Mouse (Mus musculus): ENCODE measurements around the gene Arhgef38. TPM values are rescaled to one million over a fixed set of nuclear protein-coding genes. Genes with fewer than 3 reads are reported as not detected.

The Arhgef38 gene
- total RNA-seq, 1 experiment = 1.4 TPM

- no peak overlapping the region for H3K4me3 ChIP-seq (ENCODE audit: insufficient read depth in 1 of 2, low read depth in 1 of 2, low read length in 2 of 2, poor library complexity in 1 of 2, severe bottlenecking in 1 of 2)
- in situ Hi-C loops (cut with MboI; ENCODE audit: low sequenced_read_pairs in 2 of 2, unreplicated experiment in 2 of 2) = no loop called here
- H3K36me3 ChIP-seq (ENCODE audit: control insufficient read depth, insufficient read depth, low read length, poor library complexity, severe bottlenecking) = no peaks in the 10 kb centered on the region
- H3K4me1 ChIP-seq (ENCODE audit: control insufficient read depth in 2 of 2, insufficient read depth in 2 of 2, low read length in 2 of 2, poor library complexity in 1 of 2) = no peaks in the 10 kb centered on the region
- no peak overlapping the region for H3K27ac ChIP-seq (ENCODE audit: insufficient read depth, low read depth, low read length, poor library complexity, severe bottlenecking)
- no peak for DNase-seq (ENCODE audit: low read depth, low spot score)
- no peaks in the 10 kb centered on the region for H3K9me3 ChIP-seq (ENCODE audit: control insufficient read depth, insufficient read depth, low read depth, low read length)
- no peak overlapping the region for H3K9ac ChIP-seq (ENCODE audit: insufficient read depth, low read depth, low read length, poor library complexity, severe bottlenecking)
- no peak for TF ChIP-seq MAFK (IDR thresholded peaks at IDR 0.05; ENCODE audit: insufficient read depth, low read depth, low read length)
- TF ChIP-seq ZNF384 (IDR thresholded peaks at IDR 0.05; ENCODE audit: low read depth, low read length) = no peak
- TF ChIP-seq ZC3H11A (IDR thresholded peaks at IDR 0.05; ENCODE audit: borderline replicate concordance, low read depth, low read length) = no peak
- no peak for TF ChIP-seq CHD2 (IDR thresholded peaks at IDR 0.05; ENCODE audit: low read depth, low read length)
- no peak for TF ChIP-seq HCFC1 (IDR thresholded peaks at IDR 0.05; ENCODE audit: borderline replicate concordance, insufficient read depth, low read length)
Measured at GRCm38 (mm10) chr3:133163913-133164406, 70.8 kb downstream of the Arhgef38 start.

DNA sequence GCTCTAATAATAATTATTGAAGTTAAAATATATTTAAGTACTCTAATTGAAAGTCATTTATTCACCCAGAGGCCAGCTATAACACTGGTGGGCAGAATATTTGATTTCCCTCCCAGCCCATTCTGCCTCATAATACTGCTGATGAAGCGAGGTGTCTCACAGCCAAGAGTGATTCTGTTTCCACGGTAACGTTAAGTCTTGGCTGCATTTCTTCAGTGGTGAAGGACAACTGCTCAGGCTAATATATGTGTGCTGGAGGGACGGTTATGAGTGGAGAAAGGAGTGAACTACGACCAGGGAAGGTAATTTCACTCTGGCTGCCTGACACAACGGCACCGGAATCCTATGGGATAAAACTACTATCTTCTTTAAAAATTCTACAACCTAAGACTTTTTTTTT lies 71.6 kb downstream of the Arhgef38 start:
- Histone ChIP-seq H3K4me1 (ENCODE audit: control insufficient read depth in 2 of 2, insufficient read depth in 2 of 2, low read length in 2 of 2, poor library complexity in 1 of 2) (no peaks in the 10 kb centered on the region), H3K9ac (ENCODE audit: insufficient read depth, low read depth, low read length, poor library complexity, severe bottlenecking) (no peak overlapping the region), H3K27ac (ENCODE audit: insufficient read depth, low read depth, low read length, poor library complexity, severe bottlenecking) (no peak overlapping the region), H3K36me3 (ENCODE audit: control insufficient read depth, insufficient read depth, low read length, poor library complexity, severe bottlenecking) (no peaks in the 10 kb centered on the region), H3K4me3 (ENCODE audit: insufficient read depth in 1 of 2, low read depth in 1 of 2, low read length in 2 of 2, poor library complexity in 1 of 2, severe bottlenecking in 1 of 2) (no peak overlapping the region), H3K9me3 (ENCODE audit: control insufficient read depth, insufficient read depth, low read depth, low read length) (no peaks in the 10 kb centered on the region)
- TF ChIP-seq ZC3H11A (IDR thresholded peaks at IDR 0.05; ENCODE audit: borderline replicate concordance, low read depth, low read length) (no peak), ZNF384 (IDR thresholded peaks at IDR 0.05; ENCODE audit: low read depth, low read length) (no peak), MAFK (IDR thresholded peaks at IDR 0.05; ENCODE audit: insufficient read depth, low read depth, low read length) (no peak), HCFC1 (IDR thresholded peaks at IDR 0.05; ENCODE audit: borderline replicate concordance, insufficient read depth, low read length) (no peak), CHD2 (IDR thresholded peaks at IDR 0.05; ENCODE audit: low read depth, low read length) (no peak)
- DNase-seq (ENCODE audit: low read depth, low spot score) = no peak
- in situ Hi-C loops (cut with MboI; ENCODE audit: low sequenced_read_pairs in 2 of 2, unreplicated experiment in 2 of 2) = no loop called here

DNA sequence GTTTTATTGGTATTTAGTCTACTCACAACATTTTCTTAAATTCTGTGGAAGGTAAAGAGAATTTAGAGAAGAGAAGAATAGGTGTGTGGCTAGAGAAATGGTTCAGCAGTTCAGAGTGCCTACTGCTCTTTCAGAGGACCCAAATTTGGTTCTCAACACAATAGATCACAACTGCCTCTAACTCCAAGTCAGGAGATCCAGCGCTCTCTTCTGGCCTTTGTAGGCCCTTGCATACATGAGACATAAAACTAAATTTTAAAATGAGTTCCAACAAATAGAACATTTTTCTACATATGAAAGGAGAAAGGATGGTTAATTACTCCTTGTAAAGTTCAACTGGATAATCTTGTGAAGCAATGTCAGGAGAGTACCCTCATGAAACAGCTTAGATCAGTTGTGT lies 73.3 kb downstream of the Arhgef38 start:
- in situ Hi-C loops (cut with MboI; ENCODE audit: low sequenced_read_pairs in 2 of 2, unreplicated experiment in 2 of 2) = no loop called here
- TF ChIP-seq MAFK (IDR thresholded peaks at IDR 0.05; ENCODE audit: insufficient read depth, low read depth, low read length) (no peak), CHD2 (IDR thresholded peaks at IDR 0.05; ENCODE audit: low read depth, low read length) (no peak), ZNF384 (IDR thresholded peaks at IDR 0.05; ENCODE audit: low read depth, low read length) (no peak), ZC3H11A (IDR thresholded peaks at IDR 0.05; ENCODE audit: borderline replicate concordance, low read depth, low read length) (no peak), HCFC1 (IDR thresholded peaks at IDR 0.05; ENCODE audit: borderline replicate concordance, insufficient read depth, low read length) (no peak)
- H3K9ac ChIP-seq (ENCODE audit: insufficient read depth, low read depth, low read length, poor library complexity, severe bottlenecking) = no peak overlapping the region
- no peak for DNase-seq (ENCODE audit: low read depth, low spot score)
- H3K36me3 ChIP-seq (ENCODE audit: control insufficient read depth, insufficient read depth, low read length, poor library complexity, severe bottlenecking) = no peaks in the 10 kb centered on the region
- H3K4me3 ChIP-seq (ENCODE audit: insufficient read depth in 1 of 2, low read depth in 1 of 2, low read length in 2 of 2, poor library complexity in 1 of 2, severe bottlenecking in 1 of 2) = no peak overlapping the region
- H3K4me1 ChIP-seq (ENCODE audit: control insufficient read depth in 2 of 2, insufficient read depth in 2 of 2, low read length in 2 of 2, poor library complexity in 1 of 2) = no peaks in the 10 kb centered on the region
- no peak overlapping the region for H3K27ac ChIP-seq (ENCODE audit: insufficient read depth, low read depth, low read length, poor library complexity, severe bottlenecking)
- H3K9me3 ChIP-seq (ENCODE audit: control insufficient read depth, insufficient read depth, low read depth, low read length) = no peaks in the 10 kb centered on the region

- H3K4me1 ChIP-seq (ENCODE audit: control insufficient read depth in 2 of 2, insufficient read depth in 2 of 2, low read length in 2 of 2, poor library complexity in 1 of 2) = no peaks in the 10 kb centered on the region
- H3K4me3 ChIP-seq (ENCODE audit: insufficient read depth in 1 of 2, low read depth in 1 of 2, low read length in 2 of 2, poor library complexity in 1 of 2, severe bottlenecking in 1 of 2) = no peak overlapping the region
- DNase-seq (ENCODE audit: low read depth, low spot score) = no peak
- TF ChIP-seq ZNF384 (IDR thresholded peaks at IDR 0.05; ENCODE audit: low read depth, low read length) = no peak
- no peak for TF ChIP-seq HCFC1 (IDR thresholded peaks at IDR 0.05; ENCODE audit: borderline replicate concordance, insufficient read depth, low read length)
- no peak for TF ChIP-seq MAFK (IDR thresholded peaks at IDR 0.05; ENCODE audit: insufficient read depth, low read depth, low read length)
- TF ChIP-seq ZC3H11A (IDR thresholded peaks at IDR 0.05; ENCODE audit: borderline replicate concordance, low read depth, low read length) = no peak
- TF ChIP-seq CHD2 (IDR thresholded peaks at IDR 0.05; ENCODE audit: low read depth, low read length) = no peak
- no peaks in the 10 kb centered on the region for H3K36me3 ChIP-seq (ENCODE audit: control insufficient read depth, insufficient read depth, low read length, poor library complexity, severe bottlenecking)
- in situ Hi-C loops (cut with MboI; ENCODE audit: low sequenced_read_pairs in 2 of 2, unreplicated experiment in 2 of 2) = no loop called here
- H3K9me3 ChIP-seq (ENCODE audit: control insufficient read depth, insufficient read depth, low read depth, low read length) = no peaks in the 10 kb centered on the region
- no peak overlapping the region for H3K9ac ChIP-seq (ENCODE audit: insufficient read depth, low read depth, low read length, poor library complexity, severe bottlenecking)
- H3K27ac ChIP-seq (ENCODE audit: insufficient read depth, low read depth, low read length, poor library complexity, severe bottlenecking) = no peak overlapping the region
Measured at GRCm38 (mm10) chr3:133158260-133158659, 76.5 kb downstream of the Arhgef38 start.

- TF ChIP-seq CHD2 (IDR thresholded peaks at IDR 0.05; ENCODE audit: low read depth, low read length) (no peak), ZC3H11A (IDR thresholded peaks at IDR 0.05; ENCODE audit: borderline replicate concordance, low read depth, low read length) (no peak), MAFK (IDR thresholded peaks at IDR 0.05; ENCODE audit: insufficient read depth, low read depth, low read length) (no peak), HCFC1 (IDR thresholded peaks at IDR 0.05; ENCODE audit: borderline replicate concordance, insufficient read depth, low read length) (no peak), ZNF384 (IDR thresholded peaks at IDR 0.05; ENCODE audit: low read depth, low read length) (no peak)
- no peak for DNase-seq (ENCODE audit: low read depth, low spot score)
- H3K9me3 ChIP-seq (ENCODE audit: control insufficient read depth, insufficient read depth, low read depth, low read length) = no peaks in the 10 kb centered on the region
- H3K36me3 ChIP-seq (ENCODE audit: control insufficient read depth, insufficient read depth, low read length, poor library complexity, severe bottlenecking) = no peaks in the 10 kb centered on the region
- no peak overlapping the region for H3K9ac ChIP-seq (ENCODE audit: insufficient read depth, low read depth, low read length, poor library complexity, severe bottlenecking)
- no peak overlapping the region for H3K4me3 ChIP-seq (ENCODE audit: insufficient read depth in 1 of 2, low read depth in 1 of 2, low read length in 2 of 2, poor library complexity in 1 of 2, severe bottlenecking in 1 of 2)
- in situ Hi-C loops (cut with MboI; ENCODE audit: low sequenced_read_pairs in 2 of 2, unreplicated experiment in 2 of 2) = no loop called here
- H3K4me1 ChIP-seq (ENCODE audit: control insufficient read depth in 2 of 2, insufficient read depth in 2 of 2, low read length in 2 of 2, poor library complexity in 1 of 2) = no peaks in the 10 kb centered on the region
- H3K27ac ChIP-seq (ENCODE audit: insufficient read depth, low read depth, low read length, poor library complexity, severe bottlenecking) = no peak overlapping the region
Measured at GRCm38 (mm10) chr3:133154683-133155082, 80.1 kb downstream of the Arhgef38 start.
